In the genomic region with DNA sequence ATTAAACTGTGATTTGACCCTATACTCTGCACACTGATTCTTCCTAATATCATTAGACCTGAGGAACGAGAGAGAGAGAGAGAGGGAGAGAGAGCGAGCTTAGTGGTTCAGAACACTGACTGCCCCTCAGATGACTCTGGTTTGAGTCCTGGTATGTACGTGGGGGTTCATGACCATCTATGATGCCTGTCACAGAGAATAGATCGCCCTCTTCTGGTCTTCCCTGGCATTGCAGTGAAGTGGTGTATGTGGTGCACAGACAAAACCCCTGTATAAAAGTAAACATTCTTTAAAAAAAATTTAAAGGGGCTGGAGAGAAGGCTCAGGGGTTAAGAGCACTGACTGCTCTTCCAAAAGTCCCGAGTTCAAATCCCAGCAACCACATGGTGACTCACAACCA, we compare ENCODE assay signal across 8 mouse cellular contexts.
DNase-seq lines count a peak whose midpoint lies in the region; ATAC-seq and TF ChIP-seq lines count a peak whose summit lies in the region.

No protein-coding gene starts in this region.

- peak; percentile 80 for DNase-seq in hindbrain, embryonic 11.5 days (ENCODE audit: low spot score)
- peak; percentile 78 for DNase-seq in ES-CJ7 (ENCODE audit: low read depth, low spot score)
- DNase-seq in cerebellum, adult 11 months: peak; percentile 41
- peak; percentile 52 for DNase-seq in gastrocnemius, postnatal 10 days
- peak; percentile 41 for DNase-seq in layer of hippocampus, adult 9-10 months (ENCODE audit: low spot score)
- peak; percentile 61 for DNase-seq in midbrain, postnatal 0 days (ENCODE audit: low spot score)
- no peak for DNase-seq in urinary bladder, postnatal 10 days (ENCODE audit: low spot score)

- no peak overlapping the region for H3K27ac ChIP-seq in hindbrain, embryonic 11.5 days (ENCODE audit: low read depth, low read length)
- H3K27ac ChIP-seq in hindbrain, embryonic 12.5 days: no peak overlapping the region
- H3K27ac ChIP-seq in midbrain, postnatal 0 days (ENCODE audit: low read depth, low read length): no peak overlapping the region

- H3K36me3 ChIP-seq in hindbrain, embryonic 11.5 days (ENCODE audit: control insufficient read depth, insufficient read depth, low read length): no peaks in the 10 kb centered on the region
- H3K36me3 ChIP-seq in hindbrain, embryonic 12.5 days: no peaks in the 10 kb centered on the region; the same call in 1 of the 2 replicates
- H3K36me3 ChIP-seq in midbrain, postnatal 0 days (ENCODE audit: insufficient read depth, low read length): no peaks in the 10 kb centered on the region

- no peak overlapping the region for H3K4me3 ChIP-seq in hindbrain, embryonic 11.5 days (ENCODE audit: low read depth, low read length)
- no peak overlapping the region for H3K4me3 ChIP-seq in hindbrain, embryonic 12.5 days
- no peak overlapping the region for H3K4me3 ChIP-seq in midbrain, postnatal 0 days (ENCODE audit: low read depth, low read length)

- no peak for ATAC-seq in hindbrain, embryonic 11.5 days (ENCODE audit: low FRiP score)
- ATAC-seq in hindbrain, embryonic 12.5 days (ENCODE audit: low FRiP score): no peak; the same call in 1 of the 2 replicates
- no peak for ATAC-seq in midbrain, postnatal 0 days (ENCODE audit: low FRiP score)

- H3K27me3 ChIP-seq in hindbrain, embryonic 11.5 days (ENCODE audit: control insufficient read depth, insufficient read depth, low read length): no peaks in the 10 kb centered on the region
- H3K27me3 ChIP-seq in hindbrain, embryonic 12.5 days: no peaks in the 10 kb centered on the region
- no peaks in the 10 kb centered on the region for H3K27me3 ChIP-seq in midbrain, postnatal 0 days (ENCODE audit: insufficient read depth, low read length)

- H3K4me2 ChIP-seq in hindbrain, embryonic 11.5 days (replicated peaks; ENCODE audit: low read depth, low read length): no peak overlapping the region
- no peak overlapping the region for H3K4me2 ChIP-seq in hindbrain, embryonic 12.5 days (replicated peaks)
- no peak overlapping the region for H3K4me2 ChIP-seq in midbrain, postnatal 0 days (ENCODE audit: low read depth, low read length, poor library complexity, severe bottlenecking)

- H3K4me1 ChIP-seq in hindbrain, embryonic 11.5 days (replicated peaks; ENCODE audit: control insufficient read depth, insufficient read depth, low read length): no peaks in the 10 kb centered on the region
- H3K4me1 ChIP-seq in hindbrain, embryonic 12.5 days: peaks cover 7% of the 10 kb centered on the region; the same call in 1 of the 2 replicates
- no peaks in the 10 kb centered on the region for H3K4me1 ChIP-seq in midbrain, postnatal 0 days (ENCODE audit: insufficient read depth, low read length)

- 42% methylated on average over 5 of the region's 5 CpGs for WGBS in hindbrain, embryonic 11.5 days
- WGBS in hindbrain, embryonic 12.5 days: 48% methylated on average over 5 of the region's 5 CpGs
- WGBS in midbrain, postnatal 0 days: 39% methylated on average over 5 of the region's 5 CpGs

- TF ChIP-seq CTCF in midbrain, postnatal 0 days (IDR thresholded peaks at IDR 0.05): peak; percentile 74

- H3K9me3 ChIP-seq in hindbrain, embryonic 11.5 days (ENCODE audit: control insufficient read depth, low read length): no peaks in the 10 kb centered on the region
- no peaks in the 10 kb centered on the region for H3K9me3 ChIP-seq in hindbrain, embryonic 12.5 days (replicated peaks)
- no peaks in the 10 kb centered on the region for H3K9me3 ChIP-seq in midbrain, postnatal 0 days (ENCODE audit: low read length)

- no peak overlapping the region for H3K9ac ChIP-seq in hindbrain, embryonic 11.5 days (ENCODE audit: low read depth, low read length)
- H3K9ac ChIP-seq in hindbrain, embryonic 12.5 days: no peak overlapping the region
- H3K9ac ChIP-seq in midbrain, postnatal 0 days (replicated peaks; ENCODE audit: low read length, poor library complexity, severe bottlenecking): no peak overlapping the region
